Mouse (Mus musculus) midbrain, embryonic 13.5 days (tissue): ENCODE measurements around the gene Bmpr2. TPM values are rescaled to one million over a fixed set of nuclear protein-coding genes. Genes with fewer than 3 reads are reported as not detected.

Source experiments
- ATAC-seq: fragments of 200-750 bp; cut with Nextera tagmentation; 2 replicates; pipeline ENCODE4 v1.8.0; 2017; ENCODE audit warnings: mild to moderate bottlenecking, moderate TSS enrichment, moderate library complexity
- H3K27ac ChIP-seq: fragments of 300-500 bp; sonication (generic); 2 replicates; pipeline ENCODE4 v1.5.1; 2015; ENCODE audit warnings: inconsistent platforms, mild to moderate bottlenecking, moderate library complexity
- H3K27me3 ChIP-seq: fragments of 300-500 bp; sonication (generic); 2 replicates; pipeline ENCODE4 v1.6.1; 2015; ENCODE audit warnings: mild to moderate bottlenecking, inconsistent platforms
- H3K36me3 ChIP-seq: fragments of 300-500 bp; sonication (generic); 2 replicates; pipeline ENCODE4 v1.6.1; 2015; ENCODE audit warnings: mild to moderate bottlenecking, inconsistent platforms
- H3K4me1 ChIP-seq: fragments of 300-500 bp; sonication (generic); replicated peaks from 2 replicates; pipeline ENCODE4 v1.6.1; 2015; ENCODE audit warnings: inconsistent platforms
- H3K4me2 ChIP-seq: fragments of 300-500 bp; sonication (generic); replicated peaks from 2 replicates; pipeline ENCODE4 v1.6.1; 2015; ENCODE audit warnings: moderate library complexity, mild to moderate bottlenecking, inconsistent platforms
- H3K4me3 ChIP-seq: fragments of 300-500 bp; sonication (generic); replicated peaks from 2 replicates; pipeline ENCODE4 v1.5.1; 2015; ENCODE audit warnings: mild to moderate bottlenecking, inconsistent platforms
- H3K9ac ChIP-seq: fragments of 300-500 bp; sonication (generic); replicated peaks from 2 replicates; pipeline ENCODE4 v1.6.1; 2015; ENCODE audit warnings: mild to moderate bottlenecking, inconsistent platforms
- H3K9me3 ChIP-seq: fragments of 300-500 bp; sonication (generic); 2 replicates; pipeline ENCODE4 v1.6.1; 2016; ENCODE audit warnings: mild to moderate bottlenecking, inconsistent platforms
- WGBS: fragments of 180-500 bp; shearing (Covaris S2); methylation state at CpG from one replicate; pipeline ENCODE4 v1.1.7; 2015; 5-methylcytosine and 5-hydroxymethylcytosine counted together
- polyA plus RNA-seq: library from polyadenylated mRNA; unstranded; fragments of >200 nt; fragmentation: Nextera tagmentation; extraction: Ambion mirVana; gene quantifications from 2 replicates; pipeline ENCODE4 v1.2.1, GENCODE M21; 2015

Gene Bmpr2
- polyA plus RNA-seq, 1 experiment from 2014 or later: 10.9 TPM

- ATAC-seq: no peak
- H3K27ac ChIP-seq: no peak overlapping the region
- WGBS: 96% methylated on average over 7 of the region's 7 CpGs
These were observed 114.9 kb downstream of the Bmpr2 start for GRCm38 (mm10) chr1:59878098-59878497.

GRCm38 (mm10) chr1:59883349-59884134 lies 120.3 kb downstream of the Bmpr2 start:
- Histone ChIP-seq H3K27ac (no peak overlapping the region), H3K4me2 (no peak overlapping the region), H3K9ac (no peak overlapping the region), H3K4me1 (peaks cover 13% of the 10 kb centered on the region), H3K4me3 (no peak overlapping the region), H3K9me3 (no peaks in the 10 kb centered on the region), H3K27me3 (no peaks in the 10 kb centered on the region), H3K36me3 (peaks cover 6% of the 10 kb centered on the region; the same call in 1 of the 2 replicates)
- ATAC-seq: peak; percentile 73
- 37% methylated on average over 3 of the region's 3 CpGs for WGBS

More at GRCm38 (mm10) chr1:59878098-59878497, 114.9 kb downstream of the Bmpr2 start:
- no peak overlapping the region for H3K4me3 ChIP-seq
- no peaks in the 10 kb centered on the region for H3K4me1 ChIP-seq
- H3K27me3 ChIP-seq: no peaks in the 10 kb centered on the region
- no peak overlapping the region for H3K4me2 ChIP-seq
- H3K36me3 ChIP-seq: peaks cover 13% of the 10 kb centered on the region
- H3K9ac ChIP-seq: no peak overlapping the region
- H3K9me3 ChIP-seq: no peaks in the 10 kb centered on the region

GRCm38 (mm10) chr1:59886899-59887298 lies 123.7 kb downstream of the Bmpr2 start:
- no peak overlapping the region for H3K4me2 ChIP-seq
- no peak overlapping the region for H3K4me3 ChIP-seq
- no peaks in the 10 kb centered on the region for H3K9me3 ChIP-seq
- ATAC-seq: no peak
- WGBS: 59% methylated on average over 4 of the region's 4 CpGs
- H3K27ac ChIP-seq: no peak overlapping the region
- H3K4me1 ChIP-seq: peaks cover 13% of the 10 kb centered on the region
- H3K9ac ChIP-seq: no peak overlapping the region
- no peaks in the 10 kb centered on the region for H3K36me3 ChIP-seq
- H3K27me3 ChIP-seq: no peaks in the 10 kb centered on the region

DNA sequence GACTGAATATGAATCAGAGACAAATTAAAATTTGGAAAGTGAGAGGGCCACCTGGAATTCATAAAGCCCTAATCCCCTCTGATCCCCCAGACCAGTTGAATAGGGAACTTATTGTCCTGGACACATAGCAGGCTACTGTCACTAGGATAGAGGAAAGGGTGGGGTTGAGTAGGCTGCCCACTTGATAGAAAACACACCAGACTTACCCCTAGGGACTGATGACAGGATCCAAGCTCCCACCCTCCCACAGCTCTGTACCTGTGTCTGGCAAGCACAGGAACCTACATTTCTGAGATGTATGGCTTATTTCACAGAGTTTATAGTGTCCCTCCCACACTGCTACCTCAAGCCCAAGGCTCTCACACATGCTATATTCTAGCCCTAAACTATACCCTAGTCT lies 124.8 kb downstream of the Bmpr2 start:
- ATAC-seq: no peak

GRCm38 (mm10) chr1:59891185-59891584 lies 128.0 kb downstream of the Bmpr2 start:
- no peaks in the 10 kb centered on the region for H3K27me3 ChIP-seq
- no peaks in the 10 kb centered on the region for H3K9me3 ChIP-seq
- no peak overlapping the region for H3K27ac ChIP-seq
- H3K4me2 ChIP-seq: no peak overlapping the region
- no peaks in the 10 kb centered on the region for H3K36me3 ChIP-seq
- H3K9ac ChIP-seq: no peak overlapping the region
- H3K4me1 ChIP-seq: peaks cover 13% of the 10 kb centered on the region
- no peak overlapping the region for H3K4me3 ChIP-seq
- no peak for ATAC-seq
- WGBS: 79% methylated on average over 4 of the region's 4 CpGs

More for the DNA sequence above, 124.8 kb downstream of the Bmpr2 start:
- H3K4me3 ChIP-seq: no peak overlapping the region
- H3K27ac ChIP-seq: no peak overlapping the region
- H3K4me1 ChIP-seq: peaks cover 13% of the 10 kb centered on the region
- H3K4me2 ChIP-seq: no peak overlapping the region
- no peaks in the 10 kb centered on the region for H3K36me3 ChIP-seq
- H3K27me3 ChIP-seq: no peaks in the 10 kb centered on the region
- H3K9me3 ChIP-seq: no peaks in the 10 kb centered on the region
- no peak overlapping the region for H3K9ac ChIP-seq

DNA sequence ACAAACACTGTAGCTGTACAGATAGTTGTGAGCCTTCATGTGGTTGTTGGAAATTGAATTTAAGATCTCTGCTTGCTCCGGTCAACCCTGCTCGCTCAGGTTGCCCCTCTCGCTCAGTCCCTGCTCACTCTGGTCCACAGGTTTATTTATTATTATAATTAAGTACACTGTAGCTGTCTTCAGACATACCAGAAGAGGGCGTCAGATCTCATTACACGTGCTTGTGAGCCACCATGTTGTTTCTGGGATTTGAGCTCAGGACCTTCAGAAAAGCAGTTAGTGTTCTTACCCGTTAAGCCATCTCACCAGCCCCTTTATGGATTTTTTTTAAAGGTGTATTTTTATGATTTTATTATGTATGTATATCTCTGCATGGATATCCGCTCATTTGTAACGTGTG lies 129.6 kb downstream of the Bmpr2 start:
- H3K9ac ChIP-seq: no peak overlapping the region
- H3K27ac ChIP-seq: no peak overlapping the region
- H3K27me3 ChIP-seq: no peaks in the 10 kb centered on the region
- H3K36me3 ChIP-seq: no peaks in the 10 kb centered on the region
- H3K4me3 ChIP-seq: no peak overlapping the region
- no peak for ATAC-seq
- H3K9me3 ChIP-seq: no peaks in the 10 kb centered on the region
- 91% methylated on average over 8 of the region's 8 CpGs for WGBS
- no peak overlapping the region for H3K4me2 ChIP-seq
- H3K4me1 ChIP-seq: peaks cover 3% of the 10 kb centered on the region; the same call in 1 of the 2 replicates

GRCm38 (mm10) chr1:59894025-59894424 lies 130.8 kb downstream of the Bmpr2 start:
- Histone ChIP-seq H3K4me3 (no peak overlapping the region), H3K27ac (no peak overlapping the region), H3K27me3 (no peaks in the 10 kb centered on the region), H3K9me3 (no peaks in the 10 kb centered on the region), H3K9ac (no peak overlapping the region), H3K4me2 (no peak overlapping the region), H3K36me3 (no peaks in the 10 kb centered on the region), H3K4me1 (no peaks in the 10 kb centered on the region)
- ATAC-seq: no peak
- 87% methylated on average over 4 of the region's 4 CpGs for WGBS

- no peak overlapping the region for H3K4me2 ChIP-seq
- no peak overlapping the region for H3K4me3 ChIP-seq
- H3K9me3 ChIP-seq: no peaks in the 10 kb centered on the region
- 58% methylated on average over 4 of the region's 4 CpGs for WGBS
- H3K36me3 ChIP-seq: no peaks in the 10 kb centered on the region
- H3K27me3 ChIP-seq: no peaks in the 10 kb centered on the region
- H3K27ac ChIP-seq: no peak overlapping the region
- no peaks in the 10 kb centered on the region for H3K4me1 ChIP-seq
- no peak for ATAC-seq
- no peak overlapping the region for H3K9ac ChIP-seq
These were observed 132.3 kb downstream of the Bmpr2 start for GRCm38 (mm10) chr1:59895456-59895855.

DNA sequence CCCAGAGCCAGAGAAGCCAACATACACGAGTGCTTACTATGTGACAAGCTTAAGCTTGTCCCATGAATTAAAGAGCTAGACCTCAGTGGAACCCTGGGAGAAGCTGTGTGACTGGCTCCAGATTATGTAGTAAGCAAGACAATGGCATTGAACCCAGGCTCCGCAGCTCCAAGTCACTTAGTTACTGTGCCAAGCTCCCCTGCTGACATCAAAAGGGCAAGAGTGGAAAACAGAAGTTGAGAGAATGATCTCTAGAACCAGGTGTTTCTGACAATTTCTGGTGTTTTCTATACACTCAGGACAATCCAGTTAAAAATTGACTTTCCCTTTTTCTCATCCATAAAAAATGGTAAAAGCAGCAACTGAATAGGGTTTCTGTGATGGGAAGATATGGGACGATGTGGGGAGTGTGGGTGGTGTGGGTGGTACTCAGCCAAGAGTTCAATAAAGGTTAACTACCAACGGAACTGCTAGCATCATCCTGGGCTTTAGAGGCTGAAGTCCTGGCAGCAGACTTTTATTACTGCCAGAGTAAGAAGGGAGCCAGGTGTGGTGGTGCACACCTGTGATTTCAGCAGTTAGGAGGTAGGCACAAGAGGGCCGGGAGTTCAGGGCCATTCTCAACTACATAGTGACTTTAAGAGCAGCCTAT lies 134.1 kb downstream of the Bmpr2 start:
- no peak overlapping the region for H3K4me3 ChIP-seq
- no peak overlapping the region for H3K4me2 ChIP-seq
- H3K9me3 ChIP-seq: no peaks in the 10 kb centered on the region
- no peaks in the 10 kb centered on the region for H3K27me3 ChIP-seq
- H3K36me3 ChIP-seq: no peaks in the 10 kb centered on the region
- WGBS: 53% methylated on average over 5 of the region's 5 CpGs
- H3K27ac ChIP-seq: no peak overlapping the region
- H3K4me1 ChIP-seq: no peaks in the 10 kb centered on the region
- no peak for ATAC-seq
- H3K9ac ChIP-seq: no peak overlapping the region

DNA sequence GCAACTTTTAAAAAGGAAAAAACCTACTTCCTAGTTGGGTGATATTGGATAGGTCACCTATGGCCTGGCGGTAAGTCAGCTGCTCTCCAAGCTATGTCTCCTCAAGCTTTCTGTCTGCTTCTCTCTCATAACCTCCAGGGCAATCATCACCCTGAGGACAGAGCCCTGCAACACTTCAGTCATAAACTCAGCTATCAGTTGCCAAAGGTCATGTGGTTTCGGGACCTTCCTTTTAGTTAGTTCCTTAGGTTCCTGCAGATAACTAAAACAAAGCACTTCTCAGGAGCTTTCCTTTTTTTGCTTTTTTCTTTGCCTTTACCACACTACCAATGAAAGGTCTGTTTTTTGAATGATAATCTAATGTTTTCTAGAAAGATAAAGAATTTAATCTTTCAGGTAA lies 136.5 kb downstream of the Bmpr2 start:
- H3K9ac ChIP-seq: no peak overlapping the region
- no peaks in the 10 kb centered on the region for H3K27me3 ChIP-seq
- H3K4me1 ChIP-seq: no peaks in the 10 kb centered on the region
- no peak overlapping the region for H3K4me2 ChIP-seq
- no peaks in the 10 kb centered on the region for H3K9me3 ChIP-seq
- no peak overlapping the region for H3K27ac ChIP-seq
- WGBS: 92% methylated on average over 2 of the region's 2 CpGs
- ATAC-seq: no peak
- H3K4me3 ChIP-seq: no peak overlapping the region
- no peaks in the 10 kb centered on the region for H3K36me3 ChIP-seq

- ATAC-seq: no peak
- H3K4me2 ChIP-seq: no peak overlapping the region
- H3K4me3 ChIP-seq: no peak overlapping the region
- H3K27me3 ChIP-seq: no peaks in the 10 kb centered on the region
- no peak overlapping the region for H3K9ac ChIP-seq
- no peaks in the 10 kb centered on the region for H3K9me3 ChIP-seq
- H3K4me1 ChIP-seq: no peaks in the 10 kb centered on the region
- H3K27ac ChIP-seq: no peak overlapping the region
- WGBS: 94% methylated on average over 5 of the region's 5 CpGs
- no peaks in the 10 kb centered on the region for H3K36me3 ChIP-seq
These were observed 138.1 kb downstream of the Bmpr2 start for GRCm38 (mm10) chr1:59901082-59901876.

DNA sequence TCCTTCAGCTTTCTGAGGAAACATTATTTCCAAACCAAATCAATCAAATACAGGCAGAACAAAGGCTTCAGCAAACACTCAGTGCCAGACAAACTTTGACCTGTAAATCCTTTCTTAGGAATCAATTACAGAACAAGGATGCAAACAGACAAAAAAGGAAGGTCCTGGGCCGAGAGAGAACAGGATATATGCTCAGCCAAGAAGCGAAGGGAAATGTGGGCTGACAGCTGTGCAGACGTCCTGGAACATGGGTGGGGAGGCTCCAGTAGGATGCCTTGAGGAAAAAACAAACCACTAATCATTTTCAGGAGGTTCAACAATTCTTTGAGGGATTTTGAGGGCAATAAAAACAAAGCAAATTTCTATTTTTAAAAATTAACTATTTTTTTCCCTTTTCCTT lies 139.4 kb downstream of the Bmpr2 start:
- Histone ChIP-seq H3K4me3 (no peak overlapping the region), H3K27me3 (no peaks in the 10 kb centered on the region), H3K9ac (no peak overlapping the region), H3K36me3 (no peaks in the 10 kb centered on the region), H3K9me3 (no peaks in the 10 kb centered on the region), H3K4me1 (no peaks in the 10 kb centered on the region), H3K27ac (no peak overlapping the region), H3K4me2 (no peak overlapping the region)
- 41% methylated on average over 3 of the region's 3 CpGs for WGBS
- ATAC-seq: no peak
